Mouse (Mus musculus) R1 (cell line): ENCODE results near the gene Cfap77.
"Not testable (repeated sequence)": the region's sequence is repeated elsewhere in the genome, so short reads cannot be mapped to it uniquely, and the experiment has no call there.

Source experiments
- DNase-seq: peaks from one replicate; pipeline ENCODE4 v3.0.0-alpha.2; 2018; ENCODE audit warnings: low read depth, low spot score

Gene Cfap77

GRCm38 (mm10) chr2:29054991-29055390, at the start of gene Cfap77:
Gene Cfap77 (minus strand): TSS chr2:29055066.
- DNase-seq, result peak; percentile 95

- DNase-seq, result peak; percentile 90
Measured at GRCm38 (mm10) chr2:29102416-29103377, 47.8 kb upstream of the Cfap77 start.

- peak; percentile 95 for DNase-seq
Measured at GRCm38 (mm10) chr2:29100822-29101534, 46.1 kb upstream of the Cfap77 start.

- peak; percentile 95 for DNase-seq
Measured at GRCm38 (mm10) chr2:29099646-29100045, 44.8 kb upstream of the Cfap77 start.

GRCm38 (mm10) chr2:29098786-29099185, 43.9 kb upstream of the Cfap77 start:
- peak; percentile 94 for DNase-seq

GRCm38 (mm10) chr2:29097955-29098354, 43.1 kb upstream of the Cfap77 start:
- peak; percentile 90 for DNase-seq

- peak; percentile 97 for DNase-seq
Measured at GRCm38 (mm10) chr2:29097465-29097864, 42.6 kb upstream of the Cfap77 start.

- DNase-seq, result peak; percentile 63
Measured at GRCm38 (mm10) chr2:29096751-29097150, 41.9 kb upstream of the Cfap77 start.

- peak; percentile 61 for DNase-seq
Measured at GRCm38 (mm10) chr2:29095674-29096073, 40.8 kb upstream of the Cfap77 start.

- not testable (repeated sequence) for DNase-seq
Measured at GRCm38 (mm10) chr2:29089276-29089675, 34.4 kb upstream of the Cfap77 start.

GRCm38 (mm10) chr2:29086026-29086425, 31.2 kb upstream of the Cfap77 start:
- no peak for DNase-seq

- no peak for DNase-seq
Measured at GRCm38 (mm10) chr2:29081965-29082364, 27.1 kb upstream of the Cfap77 start.

GRCm38 (mm10) chr2:29076226-29076625, 21.4 kb upstream of the Cfap77 start:
- peak; percentile 59 for DNase-seq

GRCm38 (mm10) chr2:29075331-29076070, 20.6 kb upstream of the Cfap77 start:
- DNase-seq, result peak; percentile 91

- DNase-seq, result peak; percentile 74
Measured at GRCm38 (mm10) chr2:29074676-29075075, 19.8 kb upstream of the Cfap77 start.

- peak; percentile 90 for DNase-seq
Measured at GRCm38 (mm10) chr2:29066410-29066809, 11.5 kb upstream of the Cfap77 start.

GRCm38 (mm10) chr2:29065796-29066195, 10.9 kb upstream of the Cfap77 start:
- peak; percentile 65 for DNase-seq

GRCm38 (mm10) chr2:29060135-29060597, 5.3 kb upstream of the Cfap77 start, which contains the start of gene Ttf1:
Gene Ttf1 (plus strand): TSS chr2:29060262.
- DNase-seq, result peak; percentile 98

GRCm38 (mm10) chr2:29054545-29054935, 326 bp downstream of the Cfap77 start:
- DNase-seq, result no peak

- DNase-seq, result peak; percentile 80
Measured at GRCm38 (mm10) chr2:29053802-29054544, 893 bp downstream of the Cfap77 start.

GRCm38 (mm10) chr2:29052943-29053454, 1.9 kb downstream of the Cfap77 start:
- DNase-seq, result peak; percentile 78
